Mouse (Mus musculus) layer of hippocampus, postnatal 25 days (tissue): ENCODE data around the gene Olfr878. TPM values are rescaled to one million over a fixed set of nuclear protein-coding genes. Genes with fewer than 3 reads are reported as not detected.

Source experiments
- DNase-seq, 2 experiments: peaks; one replicate each; pipeline ENCODE4 v3.0.0; 2022; ENCODE audit warnings: mixed read lengths in 2 of 2, low spot score in 1 of 2; ENCODE audit errors: extremely low spot score in 1 of 2
- total RNA-seq, 2 experiments: library from RNA; stranded (reverse); gene quantifications; 2 replicates each; pipeline ENCODE4 v1.2.3; 2021

Olfr878 gene
- not detected for total RNA-seq

DNA sequence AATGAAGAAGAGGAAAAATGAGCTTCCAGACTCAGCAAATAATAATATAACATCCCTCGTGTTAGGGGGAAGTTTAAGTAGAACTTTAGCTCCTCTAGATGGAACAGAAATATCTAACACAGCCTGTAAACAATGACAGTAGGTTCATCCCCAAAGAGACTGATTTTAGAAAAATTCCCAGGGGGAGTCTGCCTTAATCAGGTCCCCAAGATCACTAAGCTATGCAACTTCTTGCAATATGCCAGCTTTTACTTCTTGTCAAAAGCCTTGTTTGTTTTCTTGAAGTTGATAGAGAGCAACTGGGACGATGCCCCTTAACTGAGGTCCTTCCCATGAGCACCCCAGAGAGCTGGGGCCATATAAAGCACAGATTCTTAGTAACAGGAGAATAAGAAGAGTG lies at the start of gene Olfr878:
Gene Olfr878, plus strand, starts transcription at position 301 of the 400 bp plus-strand sequence.
- no peak for DNase-seq

DNA sequence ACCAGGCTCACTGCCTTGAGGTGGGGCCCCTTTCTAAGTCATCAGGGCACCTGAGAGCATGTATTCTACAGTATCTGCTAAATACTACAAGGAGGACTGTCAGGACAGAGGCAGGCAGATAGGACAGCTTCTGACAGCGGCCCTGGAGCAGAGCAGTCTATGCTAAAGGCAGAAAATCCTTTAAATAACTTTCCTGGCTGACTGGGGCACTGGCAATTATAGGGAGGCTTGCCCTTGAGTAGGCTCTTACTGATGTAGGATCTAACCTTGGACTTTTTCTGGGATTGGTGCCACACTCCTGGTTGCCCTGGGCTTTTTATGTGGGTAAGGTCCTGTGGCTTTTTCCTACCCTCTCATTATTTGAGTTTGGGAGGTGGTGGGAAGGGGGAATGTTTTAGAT lies 47.4 kb upstream of the Olfr878 start:
- DNase-seq = no peak

DNA sequence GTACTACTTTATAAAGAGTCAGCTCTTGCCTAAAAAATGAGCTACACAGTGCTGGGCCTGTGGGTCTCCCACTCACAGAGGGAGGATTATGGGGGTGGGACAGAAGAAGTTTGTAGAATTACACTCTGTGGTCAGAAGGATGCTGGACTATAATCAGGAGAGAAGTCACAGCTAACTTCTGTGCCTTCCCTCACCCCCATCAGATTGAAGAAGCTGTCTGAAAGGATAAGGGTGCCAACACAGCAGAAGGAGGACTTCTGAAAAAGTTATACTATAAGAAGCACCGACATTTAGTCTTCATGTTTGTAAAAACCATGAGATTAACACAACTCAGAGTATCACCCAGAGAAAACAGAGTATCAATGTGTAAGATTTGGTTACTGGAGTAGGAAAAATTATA lies 46.5 kb upstream of the Olfr878 start:
- DNase-seq = no peak

GRCm38 (mm10) chr9:37871536-37871935 lies 46.1 kb upstream of the Olfr878 start:
- no peak for DNase-seq

- DNase-seq = no peak
Measured at GRCm38 (mm10) chr9:37890960-37891359, 26.7 kb upstream of the Olfr878 start.

DNA sequence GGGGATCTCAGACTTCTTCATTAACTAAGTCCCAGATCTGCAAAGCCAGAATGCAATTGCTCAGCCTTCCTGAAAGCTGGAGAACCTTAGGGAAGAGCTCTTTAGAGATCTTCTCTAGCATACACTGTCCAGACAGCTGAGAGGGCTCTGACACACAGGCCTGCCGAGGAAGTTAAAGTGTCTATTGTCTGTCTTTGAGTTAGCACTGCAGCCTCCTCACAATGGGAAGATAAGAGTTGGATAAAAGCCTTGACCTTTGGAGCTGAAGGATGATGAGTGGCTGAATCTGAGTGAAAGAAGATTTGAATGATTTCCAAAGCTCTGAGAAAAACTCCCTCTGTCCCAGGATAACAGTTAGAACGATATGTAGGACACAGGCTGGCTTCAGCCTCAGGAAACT lies 21.0 kb upstream of the Olfr878 start, which contains the start of gene Olfr145:
Gene Olfr145, plus strand, starts transcription at position 64 of the 400 bp plus-strand sequence.
- no peak for DNase-seq

DNA sequence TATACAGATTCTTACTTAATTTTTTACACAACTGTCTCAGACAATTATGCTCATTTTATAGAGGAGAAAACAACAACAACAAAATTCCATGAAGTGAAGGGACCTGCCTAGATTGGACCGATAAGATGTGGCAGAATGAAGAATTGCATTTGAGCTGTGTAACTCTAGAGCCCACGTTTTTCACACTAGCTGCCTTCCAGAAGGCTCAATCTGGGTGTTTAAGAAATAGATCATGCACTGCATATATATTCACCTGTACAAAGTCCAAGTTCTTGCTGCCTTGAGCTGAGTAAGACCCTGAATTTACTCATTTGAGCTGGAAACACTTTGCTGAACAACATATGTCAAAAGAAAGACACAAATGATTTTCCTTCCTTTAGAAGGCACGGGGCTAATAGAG lies 12.1 kb upstream of the Olfr878 start:
- DNase-seq = no peak

GRCm38 (mm10) chr9:37918018-37918417 lies 378 bp downstream of the Olfr878 start:
- DNase-seq = no peak

DNA sequence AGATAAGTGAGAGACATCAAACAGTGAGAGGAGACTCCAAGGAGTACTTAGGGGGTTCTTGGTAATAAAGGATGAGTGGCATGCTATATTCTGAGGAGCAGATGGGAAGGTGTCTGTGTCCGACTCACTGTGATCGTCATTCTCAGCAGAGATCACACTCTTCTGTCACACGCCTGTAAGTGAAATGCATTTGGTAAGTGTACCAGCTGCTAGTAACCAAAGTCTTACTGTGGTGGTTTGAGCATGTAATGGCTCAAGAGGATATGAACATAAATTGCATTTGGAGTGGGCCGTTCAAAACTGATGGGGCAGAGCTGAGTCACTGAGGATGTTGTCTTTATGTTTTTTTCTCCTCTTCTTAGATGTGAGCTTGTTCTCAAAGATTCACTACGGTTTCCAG lies 6.6 kb downstream of the Olfr878 start:
- DNase-seq = no peak

DNA sequence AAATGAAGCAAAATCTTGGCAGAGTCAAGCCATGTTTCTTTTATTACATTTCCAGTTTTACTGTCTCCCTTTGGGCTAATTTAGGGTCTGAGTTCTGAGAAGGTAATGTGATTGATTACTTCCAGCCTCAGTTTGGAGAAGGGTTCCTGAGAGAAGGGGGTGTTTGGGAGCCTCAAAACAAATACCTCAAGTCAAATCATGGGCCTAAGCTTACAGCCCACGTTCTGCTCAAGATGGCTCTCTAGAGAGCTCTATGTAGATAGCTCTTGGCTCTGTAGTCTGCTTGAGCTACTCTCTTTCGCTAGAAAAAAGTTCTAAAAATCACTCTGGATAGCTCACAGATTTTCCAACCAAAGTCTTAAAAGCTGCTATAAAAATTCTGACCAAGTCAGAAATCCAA lies 7.8 kb downstream of the Olfr878 start:
- no peak for DNase-seq

GRCm38 (mm10) chr9:37926019-37927013 lies 8.7 kb downstream of the Olfr878 start:
- DNase-seq = no peak

DNA sequence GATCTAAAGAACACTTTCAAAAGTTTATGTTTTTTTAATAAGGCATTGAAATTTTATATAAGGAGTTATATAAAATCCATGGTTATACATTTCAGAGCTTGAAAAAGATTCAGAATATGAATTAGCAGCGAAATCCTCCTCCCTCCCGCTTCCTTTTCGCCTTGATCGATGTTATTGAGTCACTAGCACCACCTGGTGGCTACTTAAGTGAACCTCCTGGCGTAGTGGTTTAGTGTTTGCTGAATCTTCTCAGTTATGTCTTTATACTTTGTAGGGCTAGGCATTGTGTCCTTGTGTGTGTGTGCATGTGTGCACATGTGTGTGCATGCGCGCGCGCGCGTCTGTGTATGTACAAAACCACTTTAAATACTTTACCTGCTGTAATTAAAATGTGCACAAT lies 14.9 kb downstream of the Olfr878 start:
- peak; percentile 36 to 56 for DNase-seq

DNA sequence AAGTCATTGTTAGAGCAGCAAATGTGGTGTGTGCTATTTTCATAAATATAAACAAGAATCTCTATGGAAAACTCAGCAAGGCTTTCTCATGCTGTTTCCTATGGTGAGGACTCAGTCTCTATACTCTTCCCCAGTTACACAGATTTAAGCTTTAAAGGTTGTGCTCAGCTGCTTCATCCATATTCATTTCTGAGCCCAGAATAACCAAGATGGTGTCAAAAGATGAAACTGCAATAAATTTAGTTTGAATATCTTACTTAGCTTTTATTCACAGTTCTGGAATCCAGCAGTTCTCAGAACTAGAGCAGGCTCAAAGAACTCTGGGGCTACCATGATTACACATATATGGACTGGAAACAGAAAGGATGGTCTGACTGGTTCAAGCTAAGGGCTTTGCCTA lies 16.5 kb downstream of the Olfr878 start:
- no peak for DNase-seq

DNA sequence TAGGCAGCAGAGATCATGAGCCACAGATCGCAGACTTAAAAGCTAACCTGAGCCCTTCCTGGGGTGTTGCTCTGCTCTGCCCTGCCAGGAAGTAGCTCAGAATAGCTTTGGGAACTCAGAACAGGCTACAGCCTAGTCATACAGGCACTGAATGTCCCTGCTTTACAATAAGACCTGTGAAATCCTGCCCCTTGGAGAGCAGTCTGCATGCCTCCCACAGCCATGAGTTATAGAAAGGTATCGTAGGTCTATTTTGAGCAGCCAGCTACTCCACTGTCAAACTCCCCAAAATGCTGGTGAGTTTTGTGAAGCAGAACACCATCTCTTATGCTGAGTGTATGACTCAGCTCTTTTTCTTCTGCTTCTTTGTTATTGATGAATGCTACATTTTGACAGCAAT lies 23.5 kb downstream of the Olfr878 start:
- DNase-seq = no peak

Other genes with a start within 250 kb of the Olfr878 start
- gene Panx3, start 248.6 kb upstream of the Olfr878 start, total RNA-seq = not detected
- not detected for gene Olfr160, start 201.6 kb upstream of the Olfr878 start, total RNA-seq
- not detected for gene Olfr874, start 172.7 kb upstream of the Olfr878 start, total RNA-seq
- not detected for gene Olfr875, start 146.0 kb upstream of the Olfr878 start, total RNA-seq
- gene Olfr876, start 114.8 kb upstream of the Olfr878 start, total RNA-seq = not detected
- not detected for gene Olfr877, start 63.6 kb upstream of the Olfr878 start, total RNA-seq
- gene Olfr145, start 21.1 kb upstream of the Olfr878 start, total RNA-seq = not detected
- gene Olfr881, start 74.0 kb downstream of the Olfr878 start, total RNA-seq = not detected
- not detected for gene Olfr883, start 108.0 kb downstream of the Olfr878 start, total RNA-seq
- gene Olfr884, start 128.7 kb downstream of the Olfr878 start, total RNA-seq = not detected
- gene Olfr885, start 143.5 kb downstream of the Olfr878 start, total RNA-seq = not detected
- gene Olfr887, start 166.2 kb downstream of the Olfr878 start, total RNA-seq = not detected
- not detected for gene Olfr888, start 190.3 kb downstream of the Olfr878 start, total RNA-seq
- gene Olfr889, start 197.4 kb downstream of the Olfr878 start, total RNA-seq = not detected
- gene Olfr890, start 224.7 kb downstream of the Olfr878 start, total RNA-seq = not detected